Mouse (Mus musculus) heart, adult 2 months (tissue): ENCODE measurements at regions not wholly inside any gene's neighbourhood (a gene's known extent, or its start where the extent isn't known, plus 50 kb on each side); places are given as distances from the start of the nearest gene placed in this dataset.

ENCODE experiments used
- CTCF ChIP-seq: fragments of 200-600 bp; IDR thresholded peaks from 2 replicates; pipeline ENCODE4 v1.8.1; 2022; ENCODE audit warnings: antibody characterized with exemption, mild to moderate bottlenecking, moderate library complexity
- POLR2A ChIP-seq: fragments of 200-500 bp; IDR thresholded peaks from 2 replicates; pipeline ENCODE4 v1.6.1; 2011; ENCODE audit warnings: mild to moderate bottlenecking, low read depth, low read length, control low read depth; ENCODE audit not compliant: insufficient read depth

GRCm38 (mm10) chr5:81969685-81970524 is 950.0 kb downstream of the Adgrl3 start:
- TF ChIP-seq CTCF = no peak
- TF ChIP-seq POLR2A = no peak
